Mouse (Mus musculus) right cerebral cortex, adult 2 months (tissue): ENCODE results near the gene Nudt17.
"Not testable (repeated sequence)": the region's sequence is repeated elsewhere in the genome, so short reads cannot be mapped to it uniquely, and the experiment has no call there.

Experiments
- DNase-seq, 2 experiments: peaks; one replicate each; pipeline ENCODE4 v3.0.0; 2021 to 2022; ENCODE audit warnings: low spot score in 2 of 2

Nudt17 gene

GRCm38 (mm10) chr3:96707903-96708683 lies at the start of gene Nudt17:
Nudt17 (minus strand) TSS chr3:96708562.
- DNase-seq, result peak; percentile 81 to 86

- DNase-seq, result no peak
Observed at GRCm38 (mm10) chr3:96757691-96758090, 49.3 kb upstream of the Nudt17 start.

GRCm38 (mm10) chr3:96755935-96756334 lies 47.6 kb upstream of the Nudt17 start:
- no peak for DNase-seq

- DNase-seq, result no peak
Observed at GRCm38 (mm10) chr3:96746829-96747228, 38.5 kb upstream of the Nudt17 start.

GRCm38 (mm10) chr3:96744348-96744747 lies 36.0 kb upstream of the Nudt17 start:
- no peak for DNase-seq

GRCm38 (mm10) chr3:96740279-96740678 lies 31.9 kb upstream of the Nudt17 start:
- DNase-seq, result not testable (repeated sequence)

- DNase-seq, result no peak
Observed at GRCm38 (mm10) chr3:96737995-96738394, 29.6 kb upstream of the Nudt17 start.

GRCm38 (mm10) chr3:96737013-96737740 lies 28.8 kb upstream of the Nudt17 start:
- DNase-seq, result no peak

GRCm38 (mm10) chr3:96735200-96735599 lies 26.8 kb upstream of the Nudt17 start:
- no peak for DNase-seq

GRCm38 (mm10) chr3:96733984-96734383 lies 25.6 kb upstream of the Nudt17 start:
- no peak for DNase-seq

GRCm38 (mm10) chr3:96730785-96731184 lies 22.4 kb upstream of the Nudt17 start:
- no peak for DNase-seq

GRCm38 (mm10) chr3:96729403-96729784 lies 21.0 kb upstream of the Nudt17 start:
- no peak for DNase-seq

- peak in 1 of 2 experiments; percentile 26 for DNase-seq
Observed at GRCm38 (mm10) chr3:96728634-96729402, 20.5 kb upstream of the Nudt17 start.

GRCm38 (mm10) chr3:96727828-96728633 lies 19.7 kb upstream of the Nudt17 start:
- DNase-seq, result peak; percentile 20 to 23

- peak; percentile 92 to 93 for DNase-seq
Observed at GRCm38 (mm10) chr3:96727343-96727827, 19.0 kb upstream of the Nudt17 start, which contains the start of the genes Polr3c and Rnf115. Polr3c (minus strand) TSS chr3:96727628. Rnf115 (plus strand) TSS chr3:96727664.

- DNase-seq, result peak; percentile 47 to 49
Observed at GRCm38 (mm10) chr3:96719173-96719572, 10.8 kb upstream of the Nudt17 start.

- DNase-seq, result no peak
Observed at GRCm38 (mm10) chr3:96715854-96716253, 7.5 kb upstream of the Nudt17 start.

- no peak for DNase-seq
Observed at GRCm38 (mm10) chr3:96714286-96714685, 5.9 kb upstream of the Nudt17 start.

- no peak for DNase-seq
Observed at GRCm38 (mm10) chr3:96708684-96709064, 312 bp upstream of the Nudt17 start.

- no peak for DNase-seq
Observed at GRCm38 (mm10) chr3:96706984-96707383, 1.4 kb downstream of the Nudt17 start.

GRCm38 (mm10) chr3:96706217-96706616 lies 2.1 kb downstream of the Nudt17 start:
- DNase-seq, result no peak
